Mouse (Mus musculus) liver, embryonic 12.5 days (tissue): Measurements from ENCODE around the gene Palm. TPM values are rescaled to one million over a fixed set of nuclear protein-coding genes. Genes with fewer than 3 reads are reported as not detected.
A peak's percentile ranks its signal among the peaks of the same experiment; 100 is the strongest.
"Not testable (repeated sequence)": the region's sequence is repeated elsewhere in the genome, so short reads cannot be mapped to it uniquely, and the experiment has no call there.

Experiments used
- ATAC-seq: fragments of 200-750 bp; cut with Nextera tagmentation; 2 replicates; pipeline ENCODE4 v1.8.0; 2017; ENCODE audit warnings: moderate number of reproducible peaks, mild to moderate bottlenecking, moderate library complexity
- H3K27ac ChIP-seq: fragments of 300-500 bp; sonication (generic); 2 replicates; pipeline ENCODE4 v1.5.1; 2016; ENCODE audit warnings: mild to moderate bottlenecking
- H3K27me3 ChIP-seq: fragments of 300-500 bp; sonication (generic); replicated peaks from 2 replicates; pipeline ENCODE4 v1.6.1; 2016; ENCODE audit warnings: mild to moderate bottlenecking, moderate library complexity
- H3K36me3 ChIP-seq: fragments of 300-500 bp; sonication (generic); 2 replicates; pipeline ENCODE4 v1.6.1; 2016; ENCODE audit warnings: mild to moderate bottlenecking, moderate library complexity
- H3K4me1 ChIP-seq: fragments of 300-500 bp; sonication (generic); 2 replicates; pipeline ENCODE4 v1.6.1; 2016
- H3K4me2 ChIP-seq: fragments of 300-500 bp; sonication (generic); 2 replicates; pipeline ENCODE4 v1.6.1; 2016; ENCODE audit warnings: mild to moderate bottlenecking, moderate library complexity
- H3K4me3 ChIP-seq: fragments of 300-500 bp; sonication (generic); 2 replicates; pipeline ENCODE4 v1.5.1; 2016; ENCODE audit warnings: mild to moderate bottlenecking, moderate library complexity
- H3K9ac ChIP-seq: fragments of 300-500 bp; sonication (generic); 2 replicates; pipeline ENCODE4 v1.6.1; 2016; ENCODE audit warnings: mild to moderate bottlenecking, moderate library complexity
- H3K9me3 ChIP-seq: fragments of 300-500 bp; sonication (generic); replicated peaks from 2 replicates; pipeline ENCODE4 v1.6.1; 2016; ENCODE audit warnings: mild to moderate bottlenecking, moderate library complexity
- WGBS: fragments of 180-500 bp; shearing (Covaris S2); methylation state at CpG from one replicate; pipeline ENCODE4 v1.1.7; 2016; ENCODE audit not compliant: insufficient replicate concordance; 5-methylcytosine and 5-hydroxymethylcytosine counted together
- polyA plus RNA-seq: library from polyadenylated mRNA; unstranded; fragments of >200 nt; fragmentation: Nextera tagmentation; extraction: Ambion mirVana; gene quantifications from 2 replicates; pipeline ENCODE4 v1.2.1, GENCODE M21; 2016

Gene Palm
- polyA plus RNA-seq: 12.4 and 13.2 TPM in 2 replicates

- Histone ChIP-seq H3K4me2 (peak within 1 kb of the TSS; percentile 89), H3K4me1 (peaks cover 58% of the 10 kb centered on the region), H3K27me3 (peaks cover 24% of the 10 kb centered on the region), H3K36me3 (no peaks in the 10 kb centered on the region), H3K9ac (peak within 1 kb of the TSS; percentile 74), H3K9me3 (no peaks in the 10 kb centered on the region), H3K4me3 (peak within 1 kb of the TSS; percentile 66), H3K27ac (0 out of 2 replicates have a peak within 1 kb of the TSS, but pooled peaks have one; percentile 3)
- ATAC-seq: peak; percentile 18; the same call in 1 of the 2 replicates
- 5% methylated on average over 51 of the region's 51 CpGs for WGBS
Measured at GRCm38 (mm10) chr10:79793051-79793737, at the start of gene Palm. TSS of gene Palm (plus strand) at chr10:79793572.

- H3K4me2 ChIP-seq: no peak overlapping the region
- peaks cover 56% of the 10 kb centered on the region for H3K36me3 ChIP-seq
- 83% methylated on average over 15 of the region's 15 CpGs for WGBS
- no peak overlapping the region for H3K27ac ChIP-seq
- H3K9me3 ChIP-seq: 0 out of 2 replicates have a peak, but pooled peaks cover 8% of the 10 kb centered on the region
- no peaks in the 10 kb centered on the region for H3K27me3 ChIP-seq
- no peak overlapping the region for H3K4me3 ChIP-seq
- ATAC-seq: no peak
- H3K4me1 ChIP-seq: peaks cover 22% of the 10 kb centered on the region
- H3K9ac ChIP-seq: no peak overlapping the region
Measured at GRCm38 (mm10) chr10:79743650-79744365, 49.6 kb upstream of the Palm start.

- H3K36me3 ChIP-seq: peaks cover 40% of the 10 kb centered on the region
- H3K4me2 ChIP-seq: peak overlapping the region; percentile 84
- peak overlapping the region; percentile 71 for H3K4me3 ChIP-seq
- no peaks in the 10 kb centered on the region for H3K27me3 ChIP-seq
- H3K9ac ChIP-seq: peak overlapping the region; percentile 72; the same call in 1 of the 2 replicates
- WGBS: 82% methylated on average over 3 of the region's 3 CpGs
- no peaks in the 10 kb centered on the region for H3K9me3 ChIP-seq
- no peak overlapping the region for H3K27ac ChIP-seq
- peaks cover 32% of the 10 kb centered on the region for H3K4me1 ChIP-seq
- no peak for ATAC-seq
Measured at GRCm38 (mm10) chr10:79745411-79745810, 48.0 kb upstream of the Palm start.

GRCm38 (mm10) chr10:79745898-79746773 is 47.2 kb upstream of the Palm start, which contains the start of gene Polrmt:
TSS of gene Polrmt (minus strand) at chr10:79746581.
- peak; percentile 96 for ATAC-seq
- 3% methylated on average over 38 of the region's 38 CpGs for WGBS
- Histone ChIP-seq H3K9ac (peak within 1 kb of the TSS; percentile 72), H3K4me3 (peak within 1 kb of the TSS; percentile 71), H3K36me3 (peaks cover 33% of the 10 kb centered on the region), H3K9me3 (no peaks in the 10 kb centered on the region), H3K4me1 (peaks cover 32% of the 10 kb centered on the region), H3K27ac (peak within 1 kb of the TSS; percentile 82), H3K4me2 (peak within 1 kb of the TSS; percentile 84), H3K27me3 (no peaks in the 10 kb centered on the region)

GRCm38 (mm10) chr10:79746774-79747151 is 46.6 kb upstream of the Palm start:
- peaks cover 26% of the 10 kb centered on the region for H3K36me3 ChIP-seq
- peak; percentile 80 for ATAC-seq
- H3K9ac ChIP-seq: peak overlapping the region; percentile 37; the same call in 1 of the 2 replicates
- peaks cover 32% of the 10 kb centered on the region for H3K4me1 ChIP-seq
- H3K4me3 ChIP-seq: peak overlapping the region; percentile 71
- 25% methylated on average over 6 of the region's 6 CpGs for WGBS
- H3K27ac ChIP-seq: peak overlapping the region; percentile 82
- H3K9me3 ChIP-seq: no peaks in the 10 kb centered on the region
- peaks cover 6% of the 10 kb centered on the region for H3K27me3 ChIP-seq
- peak overlapping the region; percentile 84 for H3K4me2 ChIP-seq

- H3K27me3 ChIP-seq: peaks cover 10% of the 10 kb centered on the region
Measured at GRCm38 (mm10) chr10:79748496-79748895, 44.9 kb upstream of the Palm start.

GRCm38 (mm10) chr10:79754856-79755516 is 38.4 kb upstream of the Palm start, which contains the start of gene Fgf22:
TSS of gene Fgf22 (plus strand) at chr10:79755076.
- H3K4me2 ChIP-seq: peak within 1 kb of the TSS; percentile 74
- H3K4me1 ChIP-seq: peaks cover 14% of the 10 kb centered on the region
- H3K4me3 ChIP-seq: peak within 1 kb of the TSS; percentile 35
- peaks cover 42% of the 10 kb centered on the region for H3K36me3 ChIP-seq
- H3K9ac ChIP-seq: peak within 1 kb of the TSS; percentile 50
- WGBS: 7% methylated on average over 36 of the region's 36 CpGs
- H3K27ac ChIP-seq: no peak within 1 kb of the TSS
- H3K27me3 ChIP-seq: peaks cover 23% of the 10 kb centered on the region
- peak; percentile 85 for ATAC-seq
- H3K9me3 ChIP-seq: no peaks in the 10 kb centered on the region

More at GRCm38 (mm10) chr10:79748496-79748895, 44.9 kb upstream of the Palm start:
- Histone ChIP-seq H3K27ac (0 out of 2 replicates have a peak overlapping the region, but pooled peaks have one; percentile 33), H3K4me2 (no peak overlapping the region), H3K36me3 (peaks cover 10% of the 10 kb centered on the region), H3K9ac (no peak overlapping the region), H3K4me1 (peaks cover 32% of the 10 kb centered on the region), H3K9me3 (no peaks in the 10 kb centered on the region), H3K4me3 (no peak overlapping the region)
- 70% methylated on average over 6 of the region's 6 CpGs for WGBS
- ATAC-seq: no peak

GRCm38 (mm10) chr10:79755854-79756253 is 37.5 kb upstream of the Palm start:
- WGBS: 64% methylated on average over 3 of the region's 3 CpGs
- no peak for ATAC-seq
- Histone ChIP-seq H3K27ac (no peak overlapping the region), H3K9ac (no peak overlapping the region), H3K36me3 (peaks cover 51% of the 10 kb centered on the region), H3K4me2 (no peak overlapping the region), H3K4me3 (no peak overlapping the region), H3K27me3 (peaks cover 23% of the 10 kb centered on the region), H3K4me1 (peaks cover 13% of the 10 kb centered on the region), H3K9me3 (no peaks in the 10 kb centered on the region)

- Histone ChIP-seq H3K4me2 (no peak overlapping the region), H3K9ac (no peak overlapping the region), H3K36me3 (peaks cover 59% of the 10 kb centered on the region), H3K9me3 (no peaks in the 10 kb centered on the region), H3K4me3 (no peak overlapping the region), H3K4me1 (peaks cover 13% of the 10 kb centered on the region), H3K27me3 (peaks cover 18% of the 10 kb centered on the region), H3K27ac (no peak overlapping the region)
- no peak for ATAC-seq
- WGBS: 89% methylated on average over 24 of the region's 24 CpGs
Measured at GRCm38 (mm10) chr10:79756660-79757059, 36.7 kb upstream of the Palm start.

- H3K36me3 ChIP-seq: peaks cover 83% of the 10 kb centered on the region
- H3K9ac ChIP-seq, H3K27ac ChIP-seq, H3K4me2 ChIP-seq, H3K9me3 ChIP-seq, ATAC-seq, H3K4me3 ChIP-seq: not testable (repeated sequence)
- H3K27me3 ChIP-seq: peaks cover 13% of the 10 kb centered on the region; the same call in 1 of the 2 replicates
- H3K4me1 ChIP-seq: peaks cover 29% of the 10 kb centered on the region
- WGBS: 76% methylated on average over 1 of the region's 1 CpGs
Measured at GRCm38 (mm10) chr10:79759675-79760074, 33.7 kb upstream of the Palm start.

GRCm38 (mm10) chr10:79760603-79761143 is 32.7 kb upstream of the Palm start:
- WGBS: 80% methylated on average over 11 of the region's 11 CpGs
- Histone ChIP-seq H3K4me1 (peaks cover 29% of the 10 kb centered on the region), H3K36me3 (peaks cover 86% of the 10 kb centered on the region), H3K4me3 (no peak overlapping the region), H3K4me2 (no peak overlapping the region), H3K27ac (no peak overlapping the region), H3K27me3 (peaks cover 6% of the 10 kb centered on the region; the same call in 1 of the 2 replicates), H3K9ac (no peak overlapping the region), H3K9me3 (no peaks in the 10 kb centered on the region)
- ATAC-seq: no peak
